Mouse (Mus musculus) liver, postnatal 0 days (tissue): ENCODE measurements at regions not wholly inside any gene's neighbourhood (a gene's known extent, or its start where the extent isn't known, plus 50 kb on each side); places are given as distances from the start of the nearest gene placed in this dataset.

ENCODE experiments used
- CTCF ChIP-seq: sonication (generic); IDR thresholded peaks from 2 replicates; pipeline ENCODE4 v1.5.1; 2016; ENCODE audit warnings: antibody characterized with exemption, low read depth
- EP300 ChIP-seq: IDR thresholded peaks from 2 replicates; pipeline ENCODE4 v1.6.1; 2016; ENCODE audit warnings: antibody characterized with exemption, low read depth, mild to moderate bottlenecking

DNA sequence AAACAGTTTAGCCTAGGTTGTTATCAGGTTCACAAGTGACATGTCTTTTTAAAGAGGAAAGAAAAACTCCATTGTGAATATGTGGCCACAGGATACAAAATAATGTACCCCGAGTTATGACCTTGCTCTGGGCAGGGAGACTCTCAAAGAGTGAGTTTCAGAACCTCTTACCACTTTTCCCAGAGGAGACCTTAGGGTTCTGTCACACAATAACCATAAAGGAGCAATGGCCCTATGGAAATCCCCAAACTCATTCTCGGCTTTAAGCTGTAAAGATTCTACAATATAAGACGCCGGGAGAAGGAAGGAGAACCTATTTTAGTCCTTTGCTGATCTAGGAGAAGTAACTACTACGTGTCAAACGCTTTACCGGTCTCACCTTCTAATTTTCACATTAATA, 85.1 kb upstream of the Pcdh8 start:
- TF ChIP-seq EP300 (no peak), CTCF (no peak)
